Mouse (Mus musculus): ENCODE results near the gene Olfr559. TPM values are rescaled to one million over a fixed set of nuclear protein-coding genes. Genes with fewer than 3 reads are reported as not detected.

Olfr559 gene
- not detected in 2 replicates for polyA plus RNA-seq (2015; fragmentation: Nextera tagmentation; extraction: Ambion mirVana)

DNA sequence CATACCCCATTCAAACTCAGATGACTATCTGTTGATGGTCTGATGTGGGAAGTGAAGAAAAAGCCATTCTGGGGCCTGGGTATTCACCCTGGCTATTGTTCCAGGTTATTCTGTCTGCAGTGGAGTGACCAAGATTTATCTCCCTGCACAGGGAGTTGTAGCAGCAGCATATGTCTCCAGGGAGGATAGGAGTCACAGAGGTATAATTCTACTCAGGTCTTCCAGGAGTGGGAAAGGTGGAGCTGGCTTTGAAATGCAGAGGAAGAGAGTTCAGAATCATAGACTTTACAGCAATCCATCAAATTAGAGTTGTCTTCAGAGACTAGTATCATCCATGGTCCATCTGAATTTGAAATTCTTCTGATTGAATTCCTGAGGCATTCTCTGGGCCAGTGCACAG lies at the start of gene Olfr559:
Gene Olfr559, minus strand, starts transcription at position 101 of the 400 bp plus-strand sequence.
- no peaks in the 10 kb centered on the region for H3K4me1 ChIP-seq
- no peaks in the 10 kb centered on the region for H3K9me3 ChIP-seq
- H3K27ac ChIP-seq (replicated peaks) = no peak within 1 kb of the TSS
- no peak within 1 kb of the TSS for H3K4me3 ChIP-seq
- ATAC-seq (ENCODE audit: extremely low read depth, insufficient number of reproducible peaks, low FRiP score, low TSS enrichment) = no peak
- H3K27me3 ChIP-seq (replicated peaks) = no peaks in the 10 kb centered on the region
- H3K9ac ChIP-seq = no peak within 1 kb of the TSS
- no peaks in the 10 kb centered on the region for H3K36me3 ChIP-seq
- no peak within 1 kb of the TSS for H3K4me2 ChIP-seq

DNA sequence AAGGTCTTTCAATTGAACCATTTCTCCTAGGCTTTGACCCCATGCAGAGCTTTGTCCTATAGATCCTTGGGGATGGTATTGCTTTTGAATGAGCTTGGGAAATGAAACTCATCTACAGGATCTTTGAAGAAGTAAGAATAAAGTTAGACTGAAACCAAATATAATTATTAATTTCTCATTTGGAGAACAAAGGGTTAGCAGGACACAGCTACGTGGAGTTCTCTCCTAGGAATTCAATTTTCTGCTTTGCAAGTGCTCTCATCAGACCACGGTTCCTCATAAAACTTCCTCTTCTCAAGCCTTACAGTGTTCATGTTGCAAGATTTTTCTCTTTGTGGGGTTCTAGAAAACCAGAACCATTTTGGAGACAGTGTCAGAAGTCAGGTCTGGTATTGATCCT lies 43.6 kb upstream of the Olfr559 start, which contains the start of gene Olfr561:
Gene Olfr561, plus strand, starts transcription at position 301 of the 400 bp plus-strand sequence.
- H3K4me2 ChIP-seq = no peak within 1 kb of the TSS
- ATAC-seq (ENCODE audit: extremely low read depth, insufficient number of reproducible peaks, low FRiP score, low TSS enrichment) = no peak
- no peaks in the 10 kb centered on the region for H3K9me3 ChIP-seq
- WGBS = 54% methylated on average over 2 of the region's 2 CpGs
- no peak within 1 kb of the TSS for H3K4me3 ChIP-seq
- no peaks in the 10 kb centered on the region for H3K36me3 ChIP-seq
- H3K27ac ChIP-seq (replicated peaks) = no peak within 1 kb of the TSS
- no peaks in the 10 kb centered on the region for H3K4me1 ChIP-seq
- H3K27me3 ChIP-seq (replicated peaks) = no peaks in the 10 kb centered on the region
- H3K9ac ChIP-seq = no peak within 1 kb of the TSS

GRCm38 (mm10) chr7:102759266-102759665 lies 32.0 kb upstream of the Olfr559 start, which contains the start of the genes Olfr560 and Olfr78:
Gene Olfr560, minus strand, starts transcription at chr7:102759366.
Gene Olfr78, minus strand, starts transcription at chr7:102759471.
- ATAC-seq (ENCODE audit: extremely low read depth, insufficient number of reproducible peaks, low FRiP score, low TSS enrichment) = no peak
- no peaks in the 10 kb centered on the region for H3K36me3 ChIP-seq
- 67% methylated on average over 4 of the region's 4 CpGs for WGBS
- H3K4me3 ChIP-seq = no peak within 1 kb of the TSS
- no peak within 1 kb of the TSS for H3K9ac ChIP-seq
- H3K27ac ChIP-seq (replicated peaks) = no peak within 1 kb of the TSS
- H3K4me2 ChIP-seq = no peak within 1 kb of the TSS
- H3K27me3 ChIP-seq (replicated peaks) = no peaks in the 10 kb centered on the region
- H3K4me1 ChIP-seq = no peaks in the 10 kb centered on the region
- no peaks in the 10 kb centered on the region for H3K9me3 ChIP-seq

GRCm38 (mm10) chr7:102752086-102752485 lies 24.8 kb upstream of the Olfr559 start:
- Histone ChIP-seq H3K4me3 (no peak overlapping the region), H3K9ac (no peak overlapping the region), H3K9me3 (no peaks in the 10 kb centered on the region), H3K27me3 (replicated peaks) (no peaks in the 10 kb centered on the region), H3K27ac (replicated peaks) (no peak overlapping the region), H3K4me1 (no peaks in the 10 kb centered on the region), H3K4me2 (no peak overlapping the region), H3K36me3 (no peaks in the 10 kb centered on the region)
- no peak for ATAC-seq (ENCODE audit: extremely low read depth, insufficient number of reproducible peaks, low FRiP score, low TSS enrichment)
- 5% methylated on average over 1 of the region's 1 CpGs for WGBS

GRCm38 (mm10) chr7:102737705-102738104 lies 10.4 kb upstream of the Olfr559 start:
- Histone ChIP-seq H3K9me3 (no peaks in the 10 kb centered on the region), H3K4me2 (no peak overlapping the region), H3K4me3 (no peak overlapping the region), H3K27ac (replicated peaks) (no peak overlapping the region), H3K36me3 (no peaks in the 10 kb centered on the region), H3K9ac (no peak overlapping the region), H3K27me3 (replicated peaks) (no peaks in the 10 kb centered on the region), H3K4me1 (no peaks in the 10 kb centered on the region)
- no peak for ATAC-seq (ENCODE audit: extremely low read depth, insufficient number of reproducible peaks, low FRiP score, low TSS enrichment)
- WGBS = 39% methylated on average over 2 of the region's 2 CpGs

GRCm38 (mm10) chr7:102733793-102734192 lies 6.5 kb upstream of the Olfr559 start:
- Histone ChIP-seq H3K4me3 (no peak overlapping the region), H3K9me3 (no peaks in the 10 kb centered on the region), H3K4me1 (no peaks in the 10 kb centered on the region), H3K36me3 (no peaks in the 10 kb centered on the region), H3K27me3 (replicated peaks) (no peaks in the 10 kb centered on the region), H3K27ac (replicated peaks) (no peak overlapping the region), H3K9ac (no peak overlapping the region), H3K4me2 (no peak overlapping the region)
- WGBS = 37% methylated on average over 1 of the region's 1 CpGs
- ATAC-seq (ENCODE audit: extremely low read depth, insufficient number of reproducible peaks, low FRiP score, low TSS enrichment) = no peak

- Histone ChIP-seq H3K4me2 (no peak within 1 kb of the TSS), H3K9ac (no peak within 1 kb of the TSS), H3K4me3 (no peak within 1 kb of the TSS), H3K4me1 (no peaks in the 10 kb centered on the region), H3K36me3 (no peaks in the 10 kb centered on the region), H3K27me3 (replicated peaks) (no peaks in the 10 kb centered on the region), H3K9me3 (no peaks in the 10 kb centered on the region), H3K27ac (replicated peaks) (no peak within 1 kb of the TSS)
- 41% methylated on average over 1 of the region's 1 CpGs for WGBS
- no peak for ATAC-seq (ENCODE audit: extremely low read depth, insufficient number of reproducible peaks, low FRiP score, low TSS enrichment)
These were observed 8.3 kb downstream of the Olfr559 start, which contains the start of gene Olfr33 for GRCm38 (mm10) chr7:102718970-102719369. Gene Olfr33, minus strand, starts transcription at chr7:102719070.

GRCm38 (mm10) chr7:102701915-102702314 lies 25.4 kb downstream of the Olfr559 start, which contains the start of gene Olfr558:
Gene Olfr558, plus strand, starts transcription at chr7:102702215.
- Histone ChIP-seq H3K27ac (replicated peaks) (no peak within 1 kb of the TSS), H3K9ac (no peak within 1 kb of the TSS), H3K4me2 (no peak within 1 kb of the TSS), H3K27me3 (replicated peaks) (no peaks in the 10 kb centered on the region), H3K9me3 (no peaks in the 10 kb centered on the region), H3K36me3 (no peaks in the 10 kb centered on the region), H3K4me3 (no peak within 1 kb of the TSS), H3K4me1 (no peaks in the 10 kb centered on the region)
- no peak for ATAC-seq (ENCODE audit: extremely low read depth, insufficient number of reproducible peaks, low FRiP score, low TSS enrichment)

- H3K36me3 ChIP-seq = no peaks in the 10 kb centered on the region
- no peaks in the 10 kb centered on the region for H3K27me3 ChIP-seq (replicated peaks)
- H3K4me2 ChIP-seq = no peak overlapping the region
- ATAC-seq (ENCODE audit: extremely low read depth, insufficient number of reproducible peaks, low FRiP score, low TSS enrichment) = no peak
- no peak overlapping the region for H3K27ac ChIP-seq (replicated peaks)
- WGBS = 86% methylated on average over 7 of the region's 7 CpGs
- no peak overlapping the region for H3K9ac ChIP-seq
- no peaks in the 10 kb centered on the region for H3K4me1 ChIP-seq
- H3K4me3 ChIP-seq = no peak overlapping the region
- no peaks in the 10 kb centered on the region for H3K9me3 ChIP-seq
These were observed 28.8 kb downstream of the Olfr559 start for GRCm38 (mm10) chr7:102698461-102698860.

- Histone ChIP-seq H3K9ac (no peak within 1 kb of the TSS), H3K9me3 (no peaks in the 10 kb centered on the region), H3K4me1 (no peaks in the 10 kb centered on the region), H3K4me3 (no peak within 1 kb of the TSS), H3K4me2 (no peak within 1 kb of the TSS), H3K27ac (replicated peaks) (no peak within 1 kb of the TSS), H3K27me3 (replicated peaks) (no peaks in the 10 kb centered on the region), H3K36me3 (no peaks in the 10 kb centered on the region)
- no peak for ATAC-seq (ENCODE audit: extremely low read depth, insufficient number of reproducible peaks, low FRiP score, low TSS enrichment)
- WGBS = 60% methylated on average over 5 of the region's 5 CpGs
These were observed 31.7 kb downstream of the Olfr559 start, which contains the start of gene Olfr557 for GRCm38 (mm10) chr7:102695358-102696125. Gene Olfr557, plus strand, starts transcription at chr7:102695910.

GRCm38 (mm10) chr7:102686944-102687501 lies 40.3 kb downstream of the Olfr559 start, which contains the start of gene Trim68:
Gene Trim68, minus strand, starts transcription at chr7:102687327.
- Histone ChIP-seq H3K36me3 (peaks cover 16% of the 10 kb centered on the region), H3K27ac (replicated peaks) (peak within 1 kb of the TSS; percentile 85), H3K27me3 (replicated peaks) (no peaks in the 10 kb centered on the region), H3K4me3 (peak within 1 kb of the TSS; percentile 70), H3K9ac (peak within 1 kb of the TSS; percentile 87), H3K4me2 (peak within 1 kb of the TSS; percentile 75), H3K4me1 (peaks cover 4% of the 10 kb centered on the region; the same call in 1 of the 2 replicates), H3K9me3 (no peaks in the 10 kb centered on the region)
- under 1% methylated on average over 39 of the region's 40 CpGs for WGBS
- ATAC-seq (ENCODE audit: extremely low read depth, insufficient number of reproducible peaks, low FRiP score, low TSS enrichment) = peak; percentile 96
